Mouse (Mus musculus) E14TG2a.4 (cell line): ENCODE data around the gene Sde2.

Source experiments
- CTCF ChIP-seq: conservative IDR thresholded peaks from 2 replicates; pipeline ENCODE4 v1.5.1; 2014; ENCODE audit warnings: low read length
- NANOG ChIP-seq: IDR thresholded peaks from 2 replicates; pipeline ENCODE4 v1.6.1; 2014; ENCODE audit warnings: borderline replicate concordance, low read length, mixed read lengths
- POU5F1 ChIP-seq: IDR thresholded peaks from 2 replicates; pipeline ENCODE4 v1.6.1; 2014; ENCODE audit warnings: low read length, borderline replicate concordance

DNA sequence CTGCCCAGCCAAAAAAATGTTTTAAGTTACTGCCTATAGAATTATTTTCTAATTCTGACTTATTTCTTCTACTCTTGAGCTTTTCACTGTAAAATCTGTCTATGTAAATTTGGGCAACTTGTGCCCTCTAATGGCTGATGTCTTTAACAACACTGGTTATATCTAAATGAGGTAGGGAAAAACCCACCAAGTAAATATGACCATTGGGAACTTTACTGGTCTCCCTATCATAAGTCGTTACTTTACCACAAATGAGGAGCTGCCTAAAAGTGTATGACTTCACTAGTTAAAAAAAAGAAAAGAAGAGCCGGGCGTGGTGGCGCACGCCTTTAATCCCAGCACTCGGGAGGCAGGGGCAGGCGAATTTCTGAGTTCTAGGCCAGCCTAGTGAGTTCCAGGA, 40.0 kb upstream of the Sde2 start:
- TF ChIP-seq CTCF = peak; percentile 18; the same call in 1 of the 2 replicates
- TF ChIP-seq NANOG = no peak
- TF ChIP-seq POU5F1 = no peak
